Mouse (Mus musculus): ENCODE measurements around the gene Map4k3.
A peak's percentile ranks its signal among the peaks of the same experiment; 100 is the strongest.

Map4k3 gene

DNA sequence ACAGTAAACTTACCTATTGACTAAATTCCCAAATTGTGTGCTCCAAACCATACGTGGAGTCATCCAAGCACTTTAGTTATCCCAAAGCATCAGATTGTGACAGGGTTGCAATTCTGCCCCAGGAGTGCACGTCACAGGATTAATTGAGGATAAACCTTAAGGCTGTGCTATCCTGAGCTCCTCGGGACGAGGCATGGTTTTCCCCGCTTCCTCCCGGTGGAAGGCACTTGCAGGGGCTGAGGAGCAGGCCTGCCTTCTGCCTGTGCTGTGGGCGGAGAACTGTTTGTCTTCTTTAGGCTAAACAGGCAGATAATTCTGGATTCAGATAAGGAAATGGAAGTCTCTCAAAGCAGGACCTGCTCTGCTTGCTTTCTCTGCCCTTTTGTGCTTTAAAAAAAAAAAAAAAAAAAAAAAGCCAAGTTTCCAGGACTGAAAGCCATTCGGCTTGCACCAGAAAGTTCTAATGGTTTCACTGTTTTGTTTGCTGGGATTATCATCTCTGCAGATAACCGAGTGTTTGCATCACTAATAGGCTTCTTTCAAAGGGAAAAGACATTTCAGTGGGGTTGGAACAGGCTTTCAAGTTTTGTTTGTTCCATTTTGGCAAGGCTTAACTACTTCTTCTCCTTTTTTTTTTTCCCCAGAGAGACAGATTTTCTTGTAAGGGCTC lies 930 bp upstream of the Map4k3 start:
- peak; percentile 50 for DNase-seq (ENCODE audit: low spot score)

DNA sequence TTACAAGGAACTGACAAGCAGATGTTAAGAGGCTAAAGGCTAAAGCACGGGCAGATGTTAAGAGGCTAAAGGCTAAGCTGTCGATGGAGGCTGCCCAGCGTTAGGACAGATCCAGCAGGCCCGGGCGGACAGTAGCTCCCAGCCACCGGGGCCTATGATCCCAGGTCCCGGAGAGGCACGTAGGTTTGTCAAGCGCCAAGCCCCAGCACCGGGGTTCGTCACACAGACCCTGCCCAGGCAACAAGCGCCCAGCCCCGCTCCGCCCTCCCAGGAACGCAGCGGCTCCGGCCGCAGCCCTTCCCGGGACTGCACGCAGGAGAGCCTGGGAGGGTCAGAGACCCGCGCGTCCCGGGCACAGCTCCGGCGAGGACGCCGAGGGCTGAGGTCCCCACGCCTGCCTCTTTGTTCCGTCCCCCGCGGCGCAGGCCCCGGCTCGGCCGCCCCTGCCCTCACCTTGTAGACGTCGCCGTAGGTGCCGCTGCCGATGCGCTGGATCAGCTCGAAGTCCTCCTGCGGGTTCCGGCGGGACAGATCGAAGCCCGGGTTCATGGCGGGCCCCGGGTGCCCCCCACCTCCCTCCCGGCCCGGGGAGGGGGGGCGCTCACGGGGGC lies 839 bp downstream of the Map4k3 start:
- peak; percentile 13 for DNase-seq (ENCODE audit: low spot score)

DNA sequence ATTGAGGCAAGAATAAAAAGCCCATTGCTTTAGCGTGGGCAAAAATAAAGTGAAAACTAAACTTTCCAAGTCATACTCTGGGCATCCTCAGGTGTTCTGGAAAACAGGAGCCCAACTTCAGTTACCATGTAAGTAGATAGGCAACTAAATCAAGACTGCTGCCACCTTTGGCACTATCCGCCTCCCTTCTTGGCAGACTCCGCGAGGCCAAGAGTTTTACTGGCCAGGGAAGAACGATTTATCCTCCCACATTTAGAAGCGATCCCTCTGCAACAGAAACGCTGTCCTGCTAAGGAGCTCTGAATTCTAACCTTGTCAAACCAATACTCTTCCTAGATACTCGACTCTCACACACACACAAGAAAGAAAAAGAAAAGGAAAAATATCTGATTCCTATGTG lies 1.5 kb downstream of the Map4k3 start:
- DNase-seq (ENCODE audit: low spot score): peak; percentile 47

DNA sequence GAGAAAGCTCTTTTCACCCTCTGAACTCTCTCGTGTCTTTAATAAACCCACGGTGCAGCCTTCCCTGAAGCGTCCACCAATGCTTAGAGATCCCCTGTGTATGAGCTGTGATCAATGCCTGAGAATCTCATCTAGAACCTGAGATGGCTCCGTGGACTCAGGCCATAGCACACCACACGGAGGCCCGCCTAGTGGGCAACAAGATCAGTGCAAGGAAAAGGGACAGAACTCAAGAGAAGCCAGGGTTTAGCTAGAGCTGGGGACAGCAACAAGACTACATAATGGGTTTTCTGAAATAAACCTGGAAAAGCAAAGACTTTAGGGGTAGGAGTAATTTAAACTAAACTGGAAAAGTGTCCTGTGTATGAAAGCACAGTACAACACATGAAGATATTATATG lies 5.2 kb downstream of the Map4k3 start:
- no peak for DNase-seq (ENCODE audit: low spot score)

DNA sequence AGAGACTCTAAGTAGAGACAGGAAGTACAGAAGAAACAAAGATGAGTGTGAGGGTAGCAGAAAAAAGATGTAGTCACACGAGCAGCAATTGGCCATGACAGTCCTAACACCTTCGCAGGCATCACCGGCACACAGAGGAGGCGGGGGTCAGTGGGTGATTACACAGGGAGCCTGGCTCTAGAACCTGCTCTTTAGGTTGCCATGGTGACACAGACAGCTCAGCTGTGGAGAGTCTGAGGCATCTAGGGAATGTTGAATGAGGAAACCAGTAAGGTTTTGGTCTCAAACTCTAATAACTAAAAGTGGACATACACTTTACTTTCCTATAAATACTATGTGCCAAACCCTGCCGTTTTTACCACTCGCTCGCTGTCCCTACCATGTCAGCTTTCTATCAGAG lies 6.6 kb downstream of the Map4k3 start:
- no peak for DNase-seq (ENCODE audit: low spot score)

DNA sequence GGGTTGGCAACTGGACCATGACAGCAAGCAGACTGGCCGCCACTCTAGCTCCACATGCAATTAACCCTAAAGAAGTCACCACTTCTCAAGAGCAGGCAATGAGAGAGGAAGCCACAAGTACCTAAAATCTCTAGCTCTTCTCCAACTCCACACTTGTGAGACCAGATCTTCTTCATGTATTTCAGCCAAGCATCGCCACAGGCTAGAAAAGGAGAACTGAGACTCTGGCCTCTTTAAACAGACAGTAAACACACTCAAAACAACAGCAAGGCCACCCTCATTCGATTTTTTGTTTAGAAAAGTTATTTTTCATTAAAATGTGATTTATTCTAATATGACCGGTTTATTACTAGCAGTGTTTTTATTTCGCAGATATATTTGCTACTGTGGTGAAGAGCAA lies 9.0 kb downstream of the Map4k3 start:
- DNase-seq (ENCODE audit: low spot score): no peak

DNA sequence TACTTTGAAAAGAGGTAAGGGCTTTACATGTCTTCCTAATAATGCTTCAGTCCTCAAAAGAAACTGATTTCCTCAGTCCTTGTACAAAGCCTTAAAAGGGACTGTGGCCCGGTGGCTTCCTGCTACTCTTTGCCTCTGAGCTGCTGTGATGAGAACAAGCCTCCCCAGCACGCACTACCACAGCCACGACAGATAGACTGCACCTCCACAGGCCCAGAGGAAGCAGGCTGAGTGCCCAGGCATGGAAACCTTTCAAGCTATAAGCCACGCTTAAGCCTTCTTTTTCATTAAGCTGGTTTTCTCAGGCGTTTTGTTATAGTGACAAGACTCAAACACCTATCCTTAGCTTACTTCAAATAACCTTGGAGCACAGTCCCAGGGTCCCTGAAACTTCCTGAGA lies 10.0 kb downstream of the Map4k3 start:
- no peak for DNase-seq (ENCODE audit: low spot score)

DNA sequence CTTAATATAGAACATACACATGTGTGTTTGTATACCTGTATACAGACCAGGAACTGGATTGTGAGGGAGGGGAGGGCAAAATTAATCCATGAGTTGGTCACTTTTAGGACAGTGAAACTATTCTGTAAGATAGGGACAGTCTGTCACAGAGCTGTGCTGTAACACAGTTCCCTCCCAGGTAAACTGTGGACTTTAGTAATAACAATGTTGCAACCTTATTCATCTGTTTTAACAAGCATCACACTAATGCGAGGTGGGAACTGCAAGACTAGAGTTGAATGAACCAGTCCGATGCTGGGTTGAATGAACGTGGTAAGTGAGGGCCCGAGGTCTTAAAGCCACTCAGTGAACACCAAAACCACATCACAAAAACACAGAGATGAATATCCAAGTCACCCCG lies 14.7 kb downstream of the Map4k3 start:
- no peak for DNase-seq (ENCODE audit: low spot score)

DNA sequence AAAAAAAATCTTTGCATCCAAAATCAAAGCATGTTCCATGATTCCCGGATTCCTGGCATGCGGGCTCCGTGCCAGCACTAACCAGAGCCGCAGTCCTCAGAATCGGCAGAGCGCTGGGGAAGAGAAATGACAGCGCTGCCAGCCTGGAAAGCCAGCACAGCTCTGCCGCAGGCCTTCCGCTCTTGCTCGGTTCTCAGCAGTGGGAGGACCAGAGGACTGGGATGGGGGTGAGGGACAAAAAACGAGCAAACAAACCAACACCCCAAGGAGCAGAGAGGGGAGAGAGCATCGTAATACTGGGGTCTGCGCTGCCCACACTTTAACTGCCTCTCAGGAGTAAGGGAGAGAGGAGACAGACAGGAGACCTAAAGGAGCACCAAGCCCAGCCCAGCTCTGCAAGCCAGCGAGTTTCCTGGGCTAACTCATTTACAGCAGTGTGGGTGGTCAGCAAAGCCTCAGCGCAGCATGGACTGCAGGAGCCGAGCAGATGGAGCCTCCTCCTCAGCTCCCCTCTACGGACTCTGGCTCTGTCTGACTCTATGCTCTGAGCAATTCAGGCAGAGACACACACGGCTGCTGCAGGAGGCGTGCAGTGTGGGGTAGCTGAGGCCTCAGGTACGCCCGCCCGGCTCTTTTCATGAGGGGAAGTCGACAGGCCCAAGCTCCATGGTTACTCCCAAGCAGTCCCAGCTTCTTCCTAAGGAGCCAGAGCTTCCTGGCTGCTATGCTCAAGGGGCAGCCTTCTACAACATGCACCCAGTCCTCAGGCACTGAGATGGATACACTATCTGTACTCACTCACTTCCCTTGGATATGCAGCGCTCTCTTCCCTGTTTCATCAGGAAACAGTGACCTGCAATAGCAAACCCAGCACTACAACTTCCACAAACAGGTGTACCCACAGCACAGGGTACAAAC lies 18.1 kb downstream of the Map4k3 start:
- no peak for DNase-seq (ENCODE audit: low spot score)

DNA sequence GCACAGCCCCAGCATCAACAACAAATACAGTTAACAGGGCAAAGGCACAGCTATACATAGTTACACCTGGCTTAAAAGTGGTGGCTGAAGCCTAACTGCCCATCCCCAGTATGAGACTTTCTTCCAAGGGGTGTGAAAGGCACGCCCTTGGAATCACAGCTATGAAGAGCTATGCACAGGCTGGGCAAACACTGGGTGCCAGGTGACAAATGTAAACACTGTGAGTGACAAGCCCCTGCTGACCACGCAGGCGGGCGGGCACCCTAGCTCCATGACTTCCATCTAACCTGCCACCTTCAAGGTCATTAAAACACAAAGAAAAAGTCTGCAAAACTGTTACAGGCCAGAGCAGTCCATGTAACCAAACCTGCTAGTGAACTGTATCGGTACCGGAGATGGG lies 19.5 kb downstream of the Map4k3 start:
- no peak for DNase-seq (ENCODE audit: low spot score)

DNA sequence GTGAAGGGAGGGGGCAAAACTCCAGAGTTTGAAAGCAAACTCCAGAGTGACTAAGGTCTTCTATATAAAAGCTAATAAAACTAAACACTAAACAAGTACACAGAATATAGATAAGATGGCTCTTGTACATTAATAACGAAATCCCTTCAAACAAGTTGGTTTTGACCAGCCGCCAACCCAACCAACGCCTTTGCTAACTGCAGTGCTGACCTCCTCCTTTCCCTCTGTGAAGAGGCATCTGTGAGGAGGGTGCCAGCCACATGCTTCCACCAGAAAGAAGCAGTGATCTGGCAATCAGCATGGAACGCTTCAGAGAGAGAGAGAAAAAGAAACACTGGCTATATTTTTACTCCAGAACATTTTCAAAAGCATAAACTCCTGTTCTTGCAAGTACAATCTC lies 21.1 kb downstream of the Map4k3 start:
- DNase-seq (ENCODE audit: low spot score): no peak

DNA sequence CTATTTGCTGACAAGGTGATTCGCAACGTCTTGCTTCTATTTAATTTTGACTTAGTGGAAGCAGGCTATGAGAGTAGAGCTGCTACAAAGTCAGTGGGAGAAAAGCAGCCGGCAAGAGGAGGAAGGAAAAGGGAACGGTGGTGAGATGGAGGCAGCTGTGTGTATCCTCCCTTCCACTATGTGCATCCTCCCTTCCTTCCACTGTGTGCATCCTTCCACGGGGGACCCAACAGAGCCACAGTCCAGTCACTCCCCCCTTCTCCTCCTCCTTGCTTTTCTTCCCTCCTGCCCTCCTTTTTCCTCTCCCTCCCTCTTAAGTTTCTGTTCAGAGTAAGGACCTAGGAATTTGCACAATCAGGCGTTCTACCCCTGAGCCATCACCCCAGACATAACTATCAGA lies 21.7 kb downstream of the Map4k3 start:
- DNase-seq (ENCODE audit: low spot score): no peak

DNA sequence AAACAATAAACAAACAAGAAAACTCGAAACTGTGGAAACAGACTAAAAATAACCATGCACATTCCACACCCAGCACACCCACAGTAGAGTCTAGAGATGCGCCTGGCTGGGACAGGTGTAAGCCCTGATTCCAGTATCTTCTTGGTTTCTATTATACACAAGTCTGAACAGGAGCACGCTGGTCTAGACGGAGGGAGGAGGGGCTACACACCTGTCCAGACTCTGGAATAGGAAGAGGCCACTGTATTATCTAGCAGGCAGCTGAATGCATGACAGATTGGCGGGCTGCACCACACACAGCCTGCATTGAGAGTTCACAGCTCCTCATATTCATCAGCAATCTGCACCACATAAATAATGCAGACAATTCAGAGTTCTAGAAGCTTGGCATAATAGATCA lies 26.6 kb downstream of the Map4k3 start:
- no peak for DNase-seq (ENCODE audit: low spot score)

DNA sequence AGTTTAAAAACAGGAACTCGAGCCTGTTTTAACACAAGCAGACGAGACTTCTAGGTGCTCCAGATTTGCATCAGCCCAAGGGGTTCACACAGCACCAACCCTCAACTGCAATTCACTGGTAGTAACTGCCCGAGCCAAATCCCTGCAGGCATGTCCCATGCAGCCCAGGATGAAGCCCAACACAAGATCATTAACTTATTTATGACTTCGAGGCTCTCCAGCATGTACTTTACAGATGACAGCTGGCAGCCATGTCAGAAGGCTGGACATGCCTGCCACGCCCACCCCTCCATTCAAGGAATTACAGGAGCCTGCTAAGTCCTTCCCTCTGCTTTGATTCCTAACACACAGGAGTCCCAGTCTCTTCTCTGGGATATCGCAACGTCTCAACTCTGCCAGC lies 29.4 kb downstream of the Map4k3 start:
- no peak for DNase-seq (ENCODE audit: low spot score)

DNA sequence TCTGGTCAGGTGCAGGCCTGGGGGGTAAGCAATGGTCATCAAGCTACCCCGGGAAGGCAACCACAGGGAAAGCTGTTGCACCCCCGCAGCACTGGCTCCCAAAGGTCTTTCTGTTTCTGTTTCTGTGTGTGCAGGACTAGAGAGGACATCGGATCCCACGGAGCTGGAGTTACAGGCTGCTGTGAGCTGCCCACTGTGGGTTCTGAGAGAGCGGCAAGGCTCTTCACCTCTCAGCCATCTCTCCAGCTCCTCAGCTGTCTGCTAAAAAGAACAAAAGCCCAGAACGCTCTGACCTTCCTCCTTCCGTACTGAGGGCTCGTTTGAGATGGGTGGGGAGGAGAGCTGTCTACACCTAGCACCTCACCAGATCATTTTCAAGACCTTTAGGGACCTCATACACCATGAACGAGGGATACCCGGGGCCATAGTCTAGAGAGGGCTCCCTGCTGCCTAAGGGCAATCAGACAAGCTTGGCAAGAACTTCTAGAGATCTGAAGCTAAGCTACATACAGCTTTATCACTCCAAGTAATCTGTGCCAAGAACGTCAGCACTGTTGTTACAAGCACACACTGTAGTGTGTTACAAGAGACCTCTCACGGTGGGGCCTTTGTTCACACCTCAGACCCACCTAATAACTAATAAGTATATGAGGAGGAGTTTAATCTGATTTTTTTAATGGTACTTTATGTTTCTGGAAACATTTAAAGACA lies 29.9 kb downstream of the Map4k3 start:
- DNase-seq (ENCODE audit: low spot score): no peak

DNA sequence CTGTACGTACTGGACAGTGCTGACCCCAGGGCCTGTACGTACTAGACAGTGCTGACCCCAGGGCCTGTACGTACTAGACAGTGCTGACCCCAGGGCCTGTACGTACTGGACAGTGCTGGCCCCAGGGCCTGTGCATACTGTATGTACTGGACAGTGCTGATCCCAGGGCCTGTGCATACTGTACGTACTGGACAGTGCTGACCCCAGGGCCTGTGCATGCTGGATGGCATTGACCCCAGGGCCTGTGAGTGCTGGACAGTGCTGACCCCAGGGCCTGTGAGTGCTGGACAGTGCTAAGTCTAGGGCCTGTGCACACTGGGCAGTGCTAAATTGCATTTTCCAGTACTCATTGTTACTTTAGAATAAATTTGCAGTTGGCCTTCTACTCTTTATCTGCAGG lies 31.3 kb downstream of the Map4k3 start:
- DNase-seq (ENCODE audit: low spot score): no peak

DNA sequence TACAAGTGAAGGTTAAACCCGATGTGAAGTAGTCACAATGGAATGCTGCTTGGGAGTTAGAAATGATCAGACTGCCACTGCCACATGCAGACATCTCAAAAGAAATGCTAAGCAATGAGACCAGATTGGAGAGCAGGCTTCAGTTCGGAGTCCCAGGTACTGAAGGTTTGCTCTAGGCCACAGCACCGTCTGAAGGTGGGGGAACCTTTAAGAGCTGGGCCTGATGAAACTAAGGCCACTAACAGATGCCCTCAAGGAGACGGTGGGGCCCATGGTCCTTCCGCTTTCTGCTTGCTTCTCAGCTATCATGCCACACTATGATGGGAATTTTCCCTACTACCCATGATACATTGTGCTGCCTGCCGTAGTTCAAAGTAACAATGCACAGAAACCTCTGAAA lies 32.1 kb downstream of the Map4k3 start:
- no peak for DNase-seq (ENCODE audit: low spot score)

DNA sequence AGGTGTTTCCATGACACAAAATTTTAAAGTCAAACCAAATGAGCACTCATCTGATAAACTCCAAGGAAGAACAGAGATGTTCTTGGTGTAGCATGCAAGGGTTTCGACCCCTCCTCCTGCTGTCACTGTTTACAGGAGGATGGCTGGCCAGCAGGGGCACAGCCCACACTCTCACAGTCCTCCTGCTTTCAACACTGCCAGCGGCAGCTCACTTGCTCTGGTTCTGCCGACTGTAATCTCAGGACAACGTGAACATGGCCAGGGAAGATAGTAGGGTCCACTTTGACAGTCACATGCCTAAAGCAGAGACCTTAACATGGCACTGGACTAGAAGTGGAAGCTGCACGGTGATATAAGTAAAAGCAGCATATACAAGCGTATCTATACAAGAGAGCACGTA lies 34.6 kb downstream of the Map4k3 start:
- DNase-seq (ENCODE audit: low spot score): no peak

DNA sequence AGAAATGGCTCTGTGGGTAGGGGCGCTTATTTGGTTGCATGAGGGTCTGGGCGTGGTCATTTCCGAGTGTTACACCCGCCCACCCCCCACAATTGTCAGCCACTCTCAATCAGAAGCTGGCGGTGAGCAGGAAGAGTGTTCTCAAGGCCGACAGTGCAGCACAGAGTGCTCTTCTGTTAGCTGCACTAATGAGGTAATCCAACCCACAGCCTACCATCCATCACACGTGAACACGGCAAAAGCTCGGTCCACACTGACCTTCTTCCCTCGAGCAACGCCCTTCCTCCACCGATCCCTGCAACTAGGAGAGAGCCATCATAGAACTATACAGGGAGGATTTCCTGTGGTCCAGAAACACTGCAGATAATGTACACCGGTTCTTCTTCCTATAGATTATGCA lies 36.1 kb downstream of the Map4k3 start:
- DNase-seq (ENCODE audit: low spot score): no peak

DNA sequence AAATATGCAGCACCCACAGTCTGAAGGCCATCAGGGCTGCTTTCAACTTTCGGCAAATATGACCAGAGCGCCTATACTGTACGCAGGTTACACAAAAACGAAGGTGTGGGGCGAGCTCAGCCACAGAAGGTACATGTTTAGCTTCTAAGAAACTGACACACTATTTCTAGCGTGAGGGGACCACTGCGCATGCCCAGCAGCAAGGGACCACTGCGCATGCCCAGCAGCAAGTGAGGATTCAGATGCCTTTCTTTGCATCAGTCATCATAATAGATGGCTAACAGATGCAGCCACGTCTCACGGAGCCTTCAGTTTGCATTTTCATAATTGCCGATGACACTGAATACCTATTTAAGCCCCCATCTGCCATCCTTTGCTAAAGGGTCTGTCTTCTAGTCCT lies 39.6 kb downstream of the Map4k3 start:
- DNase-seq (ENCODE audit: low spot score): no peak

DNA sequence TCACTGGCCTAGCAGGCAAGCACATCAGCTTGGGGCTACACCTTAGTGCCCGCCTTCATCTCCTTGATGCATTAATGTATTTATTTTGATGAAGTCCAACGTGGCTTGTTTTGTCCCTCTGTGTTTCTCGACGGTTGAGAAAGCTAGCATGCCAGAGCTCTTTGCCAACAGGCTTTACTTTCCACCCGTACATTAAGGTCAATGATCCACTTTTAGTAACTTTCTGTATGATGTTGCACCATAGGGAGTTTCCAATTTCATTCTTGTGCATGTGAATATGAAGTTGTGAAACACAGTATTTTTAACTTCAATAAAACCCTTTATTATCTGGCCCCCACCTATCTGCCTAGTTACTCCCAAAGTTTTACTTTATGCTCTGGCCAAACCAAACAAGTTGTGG lies 42.2 kb downstream of the Map4k3 start:
- DNase-seq (ENCODE audit: low spot score): no peak

DNA sequence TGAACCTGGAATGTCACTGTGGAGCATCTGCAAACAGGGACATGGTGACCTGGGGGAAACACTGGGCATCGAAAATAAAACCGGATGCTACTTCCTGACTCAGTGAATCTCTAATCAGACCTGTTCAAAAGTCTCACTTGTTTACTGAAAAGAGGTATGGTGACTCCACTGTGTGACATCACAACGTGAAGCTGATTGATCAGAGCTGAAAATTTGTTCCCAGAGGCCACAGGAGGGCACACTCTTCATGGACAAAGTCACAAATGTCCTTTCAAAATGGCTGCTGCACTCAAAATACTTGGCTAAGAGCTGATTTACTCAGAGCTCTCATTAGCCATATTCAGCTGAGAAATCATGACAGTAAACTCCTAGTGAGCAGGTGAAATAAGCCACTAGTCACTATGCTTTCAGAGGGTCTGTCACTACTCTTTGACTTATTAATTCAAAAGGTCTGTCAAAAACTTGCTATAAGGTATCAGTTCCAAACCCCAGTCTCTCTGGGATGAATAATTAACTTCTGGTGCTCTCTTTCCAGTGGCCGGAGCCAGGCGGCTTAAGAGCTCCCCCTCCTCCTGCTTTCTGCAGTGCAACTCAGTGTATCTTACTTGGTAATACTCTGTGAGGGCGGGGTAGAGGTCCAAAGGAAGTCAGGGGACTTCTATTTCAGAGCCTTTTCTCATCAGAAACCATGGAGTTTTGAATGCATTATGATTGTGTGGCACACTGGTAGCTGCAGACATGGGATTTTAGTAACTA lies 44.3 kb downstream of the Map4k3 start:
- DNase-seq (ENCODE audit: low spot score): no peak

Data from ovary, adult 18-20 months (tissue).